Mouse (Mus musculus): ENCODE results near the gene Cdc25b.

- no peak for TF ChIP-seq CTCF (conservative IDR thresholded peaks at IDR 0.05; ENCODE audit: insufficient read depth, insufficient read length, low read depth, low read length)
- TF ChIP-seq POLR2A (IDR thresholded peaks at IDR 0.05; ENCODE audit: low read depth, low read length): no peak
Observed at GRCm38 (mm10) chr2:131204410-131204981, 17.7 kb downstream of the Cdc25b start.

Measured in kidney, adult 2 months (tissue).